ENCODE assay signal across 13 mouse cellular contexts in the genomic region with DNA sequence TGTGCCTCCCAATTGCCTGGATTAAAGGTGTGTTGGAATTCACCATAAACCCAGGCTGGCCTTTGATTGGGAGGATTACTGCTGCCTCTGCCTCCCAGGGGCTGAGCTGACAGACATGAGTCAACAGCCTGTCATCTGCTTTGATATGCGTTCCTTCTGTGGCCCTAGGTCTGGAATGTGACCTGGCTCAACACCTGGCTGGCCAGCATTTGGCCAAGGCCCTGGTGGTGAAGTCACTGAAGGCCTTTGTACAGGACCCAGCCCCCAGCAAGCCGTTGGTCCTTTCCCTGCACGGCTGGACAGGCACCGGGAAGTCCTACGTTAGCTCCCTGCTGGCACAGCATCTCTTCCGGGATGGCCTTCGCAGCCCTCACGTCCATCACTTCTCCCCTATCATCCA. TPM values are rescaled to one million over a fixed set of nuclear protein-coding genes. Genes with fewer than 3 reads are reported as not detected.
A peak's percentile ranks its signal among the peaks of the same experiment; 100 is the strongest.
DNase-seq lines count a peak whose midpoint lies in the region; ATAC-seq and TF ChIP-seq lines count a peak whose summit lies in the region.
"Had no signal": no experiment of that assay in that cellular context is flagged by ENCODE, and none has a peak within 500 bp of the region (broad histone marks: within the 10 kb centered on the region; RNA-seq: fewer than 3 reads in every experiment).

No protein-coding gene starts in this region.

- no peak for DNase-seq in heart, adult 8-10 months (ENCODE audit: low spot score)
- DNase-seq in liver = no peak
- DNase-seq in midbrain, postnatal 0 days (ENCODE audit: low spot score) = no peak
- no peak for DNase-seq in urinary bladder, postnatal 36 days (ENCODE audit: low spot score in 2 of 2)
- DNase-seq in urinary bladder, adult 18-20 months (ENCODE audit: low spot score in 2 of 2) = no peak
- DNase-seq: adrenal gland, adult 8-10 months; heart, postnatal 4 days had no signal

- H3K9me3 ChIP-seq in heart, embryonic 11.5 days (replicated peaks; ENCODE audit: control insufficient read depth, low read length) = no peaks in the 10 kb centered on the region
- no peaks in the 10 kb centered on the region for H3K9me3 ChIP-seq in liver, embryonic 12.5 days (replicated peaks)
- no peaks in the 10 kb centered on the region for H3K9me3 ChIP-seq in hindbrain, embryonic 13.5 days
- no peaks in the 10 kb centered on the region for H3K9me3 ChIP-seq in midbrain, postnatal 0 days (ENCODE audit: low read length)
- H3K9me3 ChIP-seq: megakaryocyte, embryonic 14.5 days had no signal

- H3K27me3 ChIP-seq in heart, embryonic 11.5 days (ENCODE audit: control insufficient read depth, insufficient read depth, low read length) = no peaks in the 10 kb centered on the region
- no peaks in the 10 kb centered on the region for H3K27me3 ChIP-seq in liver, embryonic 12.5 days (replicated peaks)
- no peaks in the 10 kb centered on the region for H3K27me3 ChIP-seq in hindbrain, embryonic 13.5 days
- H3K27me3 ChIP-seq in midbrain, postnatal 0 days (ENCODE audit: insufficient read depth, low read length) = no peaks in the 10 kb centered on the region
- H3K27me3 ChIP-seq: megakaryocyte, embryonic 14.5 days had no signal

- H3K27ac ChIP-seq in heart, embryonic 11.5 days (ENCODE audit: low read depth, low read length) = no peak overlapping the region
- no peak overlapping the region for H3K27ac ChIP-seq in liver, embryonic 12.5 days
- H3K27ac ChIP-seq in hindbrain, embryonic 13.5 days = peak overlapping the region; percentile 30; the same call in 1 of the 2 replicates
- no peak overlapping the region for H3K27ac ChIP-seq in midbrain, postnatal 0 days (ENCODE audit: low read depth, low read length)
- H3K27ac ChIP-seq: liver, embryonic 14.5 days had no signal

- WGBS in heart, embryonic 11.5 days (ENCODE audit: insufficient replicate concordance) = 63% methylated on average over 8 of the region's 8 CpGs
- 77% methylated on average over 8 of the region's 8 CpGs for WGBS in liver, embryonic 12.5 days (ENCODE audit: insufficient replicate concordance)
- 71% methylated on average over 8 of the region's 8 CpGs for WGBS in hindbrain, embryonic 13.5 days
- 79% methylated on average over 8 of the region's 8 CpGs for WGBS in midbrain, postnatal 0 days

- peaks cover 14% of the 10 kb centered on the region; the same call in 1 of the 2 replicates for H3K36me3 ChIP-seq in heart, embryonic 11.5 days (ENCODE audit: control insufficient read depth, insufficient read depth, low read length)
- H3K36me3 ChIP-seq in liver, embryonic 12.5 days = peaks cover 49% of the 10 kb centered on the region
- H3K36me3 ChIP-seq in hindbrain, embryonic 13.5 days = peaks cover 60% of the 10 kb centered on the region
- H3K36me3 ChIP-seq in midbrain, postnatal 0 days (ENCODE audit: insufficient read depth, low read length) = peaks cover 39% of the 10 kb centered on the region

- no peak for ATAC-seq in heart, embryonic 11.5 days (replicated peaks; ENCODE audit: insufficient number of reproducible peaks, low FRiP score, low TSS enrichment)
- ATAC-seq in liver, embryonic 12.5 days = no peak
- ATAC-seq in hindbrain, embryonic 13.5 days (ENCODE audit: low FRiP score) = no peak
- no peak for ATAC-seq in midbrain, postnatal 0 days (ENCODE audit: low FRiP score)

- peak overlapping the region; percentile 12; the same call in 1 of the 2 replicates for H3K9ac ChIP-seq in heart, embryonic 11.5 days (ENCODE audit: low read depth, low read length)
- peak overlapping the region; percentile 12; the same call in 1 of the 2 replicates for H3K9ac ChIP-seq in liver, embryonic 12.5 days
- H3K9ac ChIP-seq in hindbrain, embryonic 13.5 days = peak overlapping the region; percentile 95; the same call in 1 of the 2 replicates
- 0 out of 2 replicates have a peak overlapping the region, but pooled peaks have one; percentile 5 for H3K9ac ChIP-seq in midbrain, postnatal 0 days (replicated peaks; ENCODE audit: low read length, poor library complexity, severe bottlenecking)

- no peak overlapping the region for H3K4me3 ChIP-seq in heart, embryonic 11.5 days (ENCODE audit: low read depth, low read length)
- no peak overlapping the region for H3K4me3 ChIP-seq in liver, embryonic 12.5 days
- H3K4me3 ChIP-seq in hindbrain, embryonic 13.5 days = peak overlapping the region; percentile 71; the same call in 1 of the 2 replicates
- H3K4me3 ChIP-seq in midbrain, postnatal 0 days (ENCODE audit: low read depth, low read length) = no peak overlapping the region
- H3K4me3 ChIP-seq: megakaryocyte, embryonic 14.5 days had no signal

- no peak overlapping the region for H3K4me2 ChIP-seq in heart, embryonic 11.5 days
- no peak overlapping the region for H3K4me2 ChIP-seq in liver, embryonic 12.5 days
- H3K4me2 ChIP-seq in hindbrain, embryonic 13.5 days = peak overlapping the region; percentile 55; the same call in 1 of the 2 replicates
- peak overlapping the region; percentile 61; the same call in 1 of the 2 replicates for H3K4me2 ChIP-seq in midbrain, postnatal 0 days (ENCODE audit: low read depth, low read length, poor library complexity, severe bottlenecking)

- no peak for TF ChIP-seq CTCF in midbrain, postnatal 0 days (IDR thresholded peaks at IDR 0.05)

- 0 out of 2 replicates have a peak, but pooled peaks cover 2% of the 10 kb centered on the region for H3K4me1 ChIP-seq in heart, embryonic 11.5 days (ENCODE audit: control insufficient read depth, insufficient read depth, low read length)
- peaks cover 19% of the 10 kb centered on the region for H3K4me1 ChIP-seq in liver, embryonic 12.5 days
- peaks cover 23% of the 10 kb centered on the region for H3K4me1 ChIP-seq in hindbrain, embryonic 13.5 days (replicated peaks)
- H3K4me1 ChIP-seq in midbrain, postnatal 0 days (ENCODE audit: insufficient read depth, low read length) = no peaks in the 10 kb centered on the region

RNA-seq across cellular contexts. Expression of a gene that starts 1.5 kb away (rescaled TPM):
- 39.8 and 46.6 TPM in 2 replicates for polyA plus RNA-seq in heart, embryonic 11.5 days (2014; fragmentation: Nextera tagmentation; extraction: Ambion mirVana)
- 10 to 100 TPM in 1 of 4 experiments, 1 to 10 TPM in 3; 7.8 to 10.1 (median 8.2) TPM for total RNA-seq in heart, adult 8-10 months (2022)
- 35.9 and 36.6 TPM in 2 replicates for polyA plus RNA-seq in liver, embryonic 12.5 days (2016; fragmentation: Nextera tagmentation; extraction: Ambion mirVana)
- polyA plus RNA-seq in hindbrain, embryonic 13.5 days (2015; fragmentation: Nextera tagmentation; extraction: Ambion mirVana) = 54.2 and 54.4 TPM in 2 replicates
- 43.8 and 72.8 TPM in 2 replicates for total RNA-seq in midbrain, postnatal 0 days (2014; rRNA removed)
- polyA plus RNA-seq in midbrain, postnatal 0 days (2015; fragmentation: Nextera tagmentation; extraction: Ambion mirVana) = 42.0 and 44.9 TPM in 2 replicates

RNA-seq across cellular contexts. Expression of a gene that starts 16.9 kb away (rescaled TPM):
- 0.08 and 0.27 TPM in 2 replicates for polyA plus RNA-seq in heart, embryonic 11.5 days (2014; fragmentation: Nextera tagmentation; extraction: Ambion mirVana)
- under 1 TPM in 1 of 4 experiments, not detected in 3; 0.19 TPM for total RNA-seq in heart, adult 8-10 months (2022)
- 0.12 and 0.26 TPM in 2 replicates for polyA plus RNA-seq in liver, embryonic 12.5 days (2016; fragmentation: Nextera tagmentation; extraction: Ambion mirVana)
- 0.56 and 1.8 TPM in 2 replicates for polyA plus RNA-seq in hindbrain, embryonic 13.5 days (2015; fragmentation: Nextera tagmentation; extraction: Ambion mirVana)
- total RNA-seq in midbrain, postnatal 0 days (2014; rRNA removed) = 0.90 and 3.2 TPM in 2 replicates
- 0.32 and 0.44 TPM in 2 replicates for polyA plus RNA-seq in midbrain, postnatal 0 days (2015; fragmentation: Nextera tagmentation; extraction: Ambion mirVana)
- total RNA-seq: gastrocnemius, postnatal 4 days had no signal

RNA-seq across cellular contexts. Expression of a gene that starts 17.1 kb away (rescaled TPM):
- 3.7 and 5.7 TPM in 2 replicates for polyA plus RNA-seq in heart, embryonic 11.5 days (2014; fragmentation: Nextera tagmentation; extraction: Ambion mirVana)
- total RNA-seq in heart, adult 8-10 months (2022) = 1 to 10 TPM; 2.7 to 4.0 (median 3.2) TPM
- 3.3 and 3.5 TPM in 2 replicates for polyA plus RNA-seq in liver, embryonic 12.5 days (2016; fragmentation: Nextera tagmentation; extraction: Ambion mirVana)
- 4.5 and 5.1 TPM in 2 replicates for polyA plus RNA-seq in hindbrain, embryonic 13.5 days (2015; fragmentation: Nextera tagmentation; extraction: Ambion mirVana)
- total RNA-seq in midbrain, postnatal 0 days (2014; rRNA removed) = 2.1 and 2.7 TPM in 2 replicates
- 3.8 and 3.9 TPM in 2 replicates for polyA plus RNA-seq in midbrain, postnatal 0 days (2015; fragmentation: Nextera tagmentation; extraction: Ambion mirVana)

RNA-seq across cellular contexts. Expression of a gene that starts 17.7 kb away (rescaled TPM):
- 0.32 and 0.46 TPM in 2 replicates for polyA plus RNA-seq in heart, embryonic 11.5 days (2014; fragmentation: Nextera tagmentation; extraction: Ambion mirVana)
- total RNA-seq in heart, adult 8-10 months (2022) = not detected
- not detected in 2 replicates for polyA plus RNA-seq in liver, embryonic 12.5 days (2016; fragmentation: Nextera tagmentation; extraction: Ambion mirVana)
- 3.3 and 3.7 TPM in 2 replicates for polyA plus RNA-seq in hindbrain, embryonic 13.5 days (2015; fragmentation: Nextera tagmentation; extraction: Ambion mirVana)
- 2.5 and 3.8 TPM in 2 replicates for total RNA-seq in midbrain, postnatal 0 days (2014; rRNA removed)
- 3.7 and 4.0 TPM in 2 replicates for polyA plus RNA-seq in midbrain, postnatal 0 days (2015; fragmentation: Nextera tagmentation; extraction: Ambion mirVana)
- total RNA-seq: adrenal gland, adult 8-10 months; gastrocnemius, postnatal 4 days; heart, postnatal 4 days had no signal

RNA-seq across cellular contexts. Expression of a gene that starts 25.7 kb away (rescaled TPM):
- polyA plus RNA-seq in heart, embryonic 11.5 days (2014; fragmentation: Nextera tagmentation; extraction: Ambion mirVana) = 0.57 and 0.84 TPM in 2 replicates
- total RNA-seq in heart, adult 8-10 months (2022) = not detected
- 0.44 and 0.54 TPM in 2 replicates for polyA plus RNA-seq in liver, embryonic 12.5 days (2016; fragmentation: Nextera tagmentation; extraction: Ambion mirVana)
- polyA plus RNA-seq in hindbrain, embryonic 13.5 days (2015; fragmentation: Nextera tagmentation; extraction: Ambion mirVana) = 1.0 and 1.5 TPM in 2 replicates
- total RNA-seq in midbrain, postnatal 0 days (2014; rRNA removed) = 0.19 and 1.4 TPM in 2 replicates
- 0.48 and 1.1 TPM in 2 replicates for polyA plus RNA-seq in midbrain, postnatal 0 days (2015; fragmentation: Nextera tagmentation; extraction: Ambion mirVana)
- total RNA-seq: adrenal gland, adult 8-10 months; gastrocnemius, postnatal 4 days; heart, postnatal 4 days had no signal
- polyA plus RNA-seq: liver, embryonic 14.5 days had no signal

Comparison
In these comparisons a context has a peak if more than half of its experiments do, and no peak if none do; other contexts are left out.
1. H3K4me2 ChIP-seq: peak in hindbrain, embryonic 13.5 days (single experiment) and midbrain, postnatal 0 days (single experiment); none in heart, embryonic 11.5 days (single experiment) and liver, embryonic 12.5 days (single experiment).
2. H3K9ac ChIP-seq: peak in every context shown above with its lines; median percentile 95 in hindbrain, embryonic 13.5 days; 12 in heart, embryonic 11.5 days; 12 in liver, embryonic 12.5 days; 5 in midbrain, postnatal 0 days.